Mouse (Mus musculus) B cell, adult 2 months (primary cell): Measurements from ENCODE around the gene Ncoa7.

ENCODE experiments used
- DNase-seq, 2 experiments: peaks; one replicate each; pipeline ENCODE4 v3.0.0; 2022

The Ncoa7 gene

GRCm38 (mm10) chr10:30802681-30803586 lies at the start of gene Ncoa7:
TSS of gene Ncoa7 (minus strand) at chr10:30803326.
- peak; percentile 75 to 78 for DNase-seq

DNA sequence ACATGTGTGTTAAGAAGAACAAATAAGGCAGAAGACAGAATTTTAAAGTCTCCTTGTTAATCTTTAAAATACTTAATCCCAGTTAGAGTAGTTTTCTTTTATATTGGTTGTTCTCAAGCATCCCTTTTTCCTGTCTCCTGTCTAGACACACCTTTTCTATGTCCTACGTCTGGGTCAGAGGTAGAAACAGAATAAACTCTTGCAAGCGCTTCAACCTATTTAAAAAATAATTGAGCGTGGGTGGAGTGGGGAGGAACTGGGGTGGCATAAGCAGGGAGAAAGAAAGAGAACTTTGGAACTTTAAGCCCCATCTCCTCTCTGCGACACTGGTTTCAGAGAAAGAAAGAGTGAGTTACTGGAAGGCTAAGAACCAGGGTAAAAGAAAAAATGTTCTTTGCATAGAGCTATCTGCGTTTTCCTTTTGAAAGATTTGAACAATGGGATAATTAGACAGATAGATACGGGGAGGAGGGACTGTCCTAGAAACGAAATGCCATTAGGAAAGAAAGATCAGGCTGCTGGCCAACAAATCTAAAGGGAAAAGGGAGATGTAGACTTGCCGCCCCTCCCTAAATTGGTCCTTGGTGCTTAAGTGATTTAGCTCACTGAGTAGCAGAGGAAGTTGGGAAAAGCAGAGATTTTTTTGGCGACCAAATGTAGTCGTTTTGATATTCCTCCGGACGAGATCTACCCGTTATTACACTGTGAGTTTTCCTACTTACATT lies 42.1 kb upstream of the Ncoa7 start:
- no peak for DNase-seq

DNA sequence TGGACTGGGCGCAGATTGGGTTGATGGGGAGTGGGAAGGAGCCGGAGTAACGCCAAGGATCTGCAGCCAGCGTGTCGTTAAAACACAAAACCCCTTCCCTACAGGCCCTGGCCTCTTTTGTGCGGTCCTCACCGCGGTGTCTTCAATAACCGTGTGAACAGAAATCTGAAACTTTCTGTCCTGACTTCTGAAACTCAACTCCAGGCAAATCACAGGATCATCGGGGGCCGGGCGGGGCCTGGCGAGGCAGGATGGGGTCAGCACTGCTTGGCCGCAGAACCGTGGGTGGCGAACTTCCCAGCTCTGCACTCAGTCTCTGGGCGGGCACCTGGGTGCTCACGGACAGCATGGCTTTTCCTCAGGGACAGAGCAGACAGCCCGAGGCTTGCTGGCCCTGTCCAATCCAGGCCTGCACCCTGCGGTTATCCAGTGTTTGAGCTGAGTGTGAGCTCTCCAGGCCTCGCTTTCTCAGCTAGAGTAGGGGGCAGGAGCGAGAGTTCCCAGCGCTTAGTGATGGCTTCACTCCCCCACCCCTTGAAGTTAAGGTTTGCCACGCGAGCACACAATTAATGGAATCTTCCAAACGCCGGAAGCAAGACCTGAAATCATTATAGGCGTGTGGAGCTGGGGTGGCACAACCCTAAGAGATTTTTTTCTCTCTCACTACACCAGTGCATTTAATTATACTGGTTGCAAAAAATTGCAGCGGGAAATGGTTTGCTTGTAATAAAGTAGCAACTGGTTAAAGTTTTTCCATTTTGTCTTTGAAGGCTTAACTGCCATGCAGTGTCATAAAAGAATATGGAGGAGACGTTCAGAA lies 41.3 kb upstream of the Ncoa7 start:
- peak in 1 of 2 experiments; percentile 11 for DNase-seq

- peak; percentile 25 to 28 for DNase-seq
Observed at GRCm38 (mm10) chr10:30843438-30844190, 40.5 kb upstream of the Ncoa7 start.

- DNase-seq, result peak; percentile 95
Observed at GRCm38 (mm10) chr10:30842643-30843437, 39.7 kb upstream of the Ncoa7 start, which contains the start of gene Hey2. TSS of gene Hey2 (minus strand) at chr10:30842801.

DNA sequence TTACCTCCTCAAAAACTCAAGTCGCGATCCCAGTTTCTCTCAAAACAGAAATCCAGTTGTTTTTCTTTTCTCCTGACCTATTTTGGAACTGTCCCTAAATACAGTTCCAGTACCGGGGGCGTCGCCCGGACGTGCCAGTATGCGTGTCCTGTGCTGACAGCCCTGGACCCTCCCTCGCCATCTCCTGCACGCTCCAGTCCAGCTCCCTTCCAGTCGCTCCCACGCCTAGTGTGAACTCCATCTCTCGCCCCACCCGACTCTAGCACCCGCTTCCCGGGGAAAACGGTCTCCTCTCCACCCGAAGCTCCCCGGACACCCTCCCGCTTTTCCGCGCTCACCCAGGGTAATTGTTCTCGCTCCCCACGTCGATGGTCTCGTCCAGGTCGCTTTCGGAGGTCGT lies 39.1 kb upstream of the Ncoa7 start:
- DNase-seq, result peak in 1 of 2 experiments; percentile 7

DNA sequence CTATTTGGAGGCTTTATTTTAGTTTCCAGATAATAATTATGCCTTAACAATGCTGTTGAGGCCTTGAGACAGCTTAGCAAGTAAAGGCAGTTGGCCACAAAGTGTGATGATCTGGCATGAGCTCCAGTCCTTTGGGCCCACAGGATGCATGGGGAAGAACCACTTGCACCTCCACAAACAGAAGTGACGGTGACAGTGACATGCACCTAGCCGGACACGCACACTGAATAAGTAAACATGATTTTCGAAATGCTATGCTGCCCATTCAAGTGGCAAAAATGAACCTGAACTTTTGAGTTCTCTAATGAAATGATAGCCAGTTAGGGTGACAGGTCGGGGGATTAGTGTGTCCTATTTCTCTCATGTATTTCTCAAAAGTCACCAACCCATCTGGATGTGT lies 37.7 kb upstream of the Ncoa7 start:
- DNase-seq, result no peak

- DNase-seq, result no peak
Observed at GRCm38 (mm10) chr10:30838188-30838587, 35.1 kb upstream of the Ncoa7 start.

- DNase-seq, result peak; percentile 26 to 41
Observed at GRCm38 (mm10) chr10:30825049-30825448, 21.9 kb upstream of the Ncoa7 start.

DNA sequence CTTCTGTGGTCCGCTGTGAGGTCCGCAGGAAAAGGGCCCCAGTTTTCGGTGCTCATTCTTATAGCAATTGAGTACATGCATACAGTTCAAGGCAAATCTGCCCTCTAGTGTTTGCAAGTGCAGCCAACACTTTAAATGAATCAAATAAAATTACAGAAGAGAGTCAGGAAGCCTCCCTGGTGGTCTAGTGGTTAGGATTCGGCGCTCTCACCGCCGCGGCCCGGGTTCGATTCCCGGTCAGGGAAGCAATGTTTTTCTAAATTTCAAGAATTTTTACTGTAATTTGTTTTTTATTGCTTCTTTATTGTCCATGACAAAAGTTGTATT lies 7.8 kb upstream of the Ncoa7 start:
- peak; percentile 87 to 88 for DNase-seq

- no peak for DNase-seq
Observed at GRCm38 (mm10) chr10:30810247-30810966, 7.3 kb upstream of the Ncoa7 start.

DNA sequence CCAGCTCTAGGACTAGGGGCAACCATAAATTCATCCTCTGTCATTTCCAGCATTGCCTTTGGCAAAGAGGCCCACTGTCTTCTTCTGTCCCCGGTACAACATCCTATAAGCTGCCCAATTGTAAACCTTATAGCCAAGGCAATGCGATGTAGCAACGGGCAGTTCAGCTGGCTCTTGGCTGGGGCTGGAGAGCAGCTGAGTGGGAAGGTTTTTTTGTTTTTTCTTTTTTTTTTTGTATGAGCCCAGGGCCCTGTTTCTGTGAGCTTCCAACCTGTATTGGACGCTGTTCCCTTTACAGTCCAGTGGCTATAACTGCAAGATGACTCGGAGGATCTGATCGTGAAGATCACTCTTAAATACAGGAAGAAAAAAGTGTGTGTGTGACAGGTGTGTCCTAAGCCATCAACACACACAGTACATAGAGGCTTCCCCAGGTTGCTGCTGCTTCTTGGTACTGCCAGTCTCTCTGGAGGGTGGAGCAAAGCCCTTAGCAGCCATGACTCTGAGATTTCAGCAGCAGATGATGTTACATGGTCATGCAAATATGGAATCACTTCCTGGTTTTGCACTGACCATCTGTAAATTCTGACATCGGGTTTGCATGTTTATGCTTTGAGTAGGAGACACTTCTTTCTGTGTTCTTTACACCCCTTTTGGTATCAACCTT lies 594 bp upstream of the Ncoa7 start:
- peak; percentile 23 to 33 for DNase-seq

- DNase-seq, result peak in 1 of 2 experiments; percentile 19
Observed at GRCm38 (mm10) chr10:30802033-30802432, 1.1 kb downstream of the Ncoa7 start.

GRCm38 (mm10) chr10:30799713-30800450 lies 3.2 kb downstream of the Ncoa7 start:
- DNase-seq, result no peak

- DNase-seq, result no peak
Observed at GRCm38 (mm10) chr10:30796469-30797261, 6.5 kb downstream of the Ncoa7 start.

DNA sequence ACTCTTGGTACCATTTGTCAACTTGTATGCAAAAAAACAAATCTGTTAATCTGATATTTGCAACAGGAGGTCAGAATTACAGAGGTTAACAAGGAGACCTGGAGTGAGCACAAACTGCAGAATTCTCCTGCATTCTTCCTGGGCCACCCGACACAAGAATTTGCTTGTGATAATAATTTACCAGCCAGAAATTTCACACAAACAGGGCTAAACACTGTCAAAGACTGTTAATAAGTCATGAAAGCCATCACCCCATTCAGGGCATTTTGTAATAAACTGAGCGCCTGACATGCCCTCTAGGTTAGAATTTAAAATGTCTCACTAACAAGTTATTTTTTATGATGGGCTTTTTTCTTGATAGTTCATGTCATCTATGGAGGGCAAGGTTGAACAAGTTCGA lies 12.1 kb downstream of the Ncoa7 start:
- no peak for DNase-seq

GRCm38 (mm10) chr10:30789521-30789920 lies 13.6 kb downstream of the Ncoa7 start:
- no peak for DNase-seq

GRCm38 (mm10) chr10:30788340-30788721 lies 14.8 kb downstream of the Ncoa7 start:
- no peak for DNase-seq
